Mouse (Mus musculus) adrenal gland, postnatal 14 days (tissue): ENCODE results near the gene Btbd7. TPM values are rescaled to one million over a fixed set of nuclear protein-coding genes. Genes with fewer than 3 reads are reported as not detected.
A peak's percentile ranks its signal among the peaks of the same experiment; 100 is the strongest.

ENCODE experiments used
- DNase-seq: peaks from one replicate; pipeline ENCODE4 v3.0.0; 2021; ENCODE audit warnings: mixed read lengths
- total RNA-seq: library from RNA; stranded (reverse); gene quantifications from 2 replicates; pipeline ENCODE4 v1.2.3, GENCODE M21; 2021

Gene Btbd7
- total RNA-seq, 1 experiment from 2014 or later, result 44.4 TPM

GRCm38 (mm10) chr12:102782841-102783240, 95.4 kb downstream of the Btbd7 start:
- no peak for DNase-seq

DNA sequence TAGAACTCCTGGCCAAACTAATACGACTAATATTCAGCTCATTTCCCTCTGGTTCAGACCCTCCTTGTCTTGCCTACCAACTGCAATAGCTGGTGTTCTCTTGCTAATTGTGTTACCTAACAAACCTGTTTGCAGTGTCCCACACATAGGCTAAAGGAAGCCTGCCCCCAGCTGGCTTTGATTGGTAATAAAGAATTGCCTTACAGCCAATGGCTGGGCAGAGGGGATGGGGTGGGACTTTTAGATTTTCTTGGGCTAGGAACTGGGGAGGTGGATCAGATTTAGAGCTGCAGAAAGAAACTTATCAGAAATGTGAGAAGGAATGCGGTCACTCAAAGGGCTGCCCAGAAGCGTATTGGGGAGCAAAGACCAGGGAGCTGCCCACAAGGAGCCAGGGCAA, 98.8 kb downstream of the Btbd7 start:
- DNase-seq, result peak; percentile 31

DNA sequence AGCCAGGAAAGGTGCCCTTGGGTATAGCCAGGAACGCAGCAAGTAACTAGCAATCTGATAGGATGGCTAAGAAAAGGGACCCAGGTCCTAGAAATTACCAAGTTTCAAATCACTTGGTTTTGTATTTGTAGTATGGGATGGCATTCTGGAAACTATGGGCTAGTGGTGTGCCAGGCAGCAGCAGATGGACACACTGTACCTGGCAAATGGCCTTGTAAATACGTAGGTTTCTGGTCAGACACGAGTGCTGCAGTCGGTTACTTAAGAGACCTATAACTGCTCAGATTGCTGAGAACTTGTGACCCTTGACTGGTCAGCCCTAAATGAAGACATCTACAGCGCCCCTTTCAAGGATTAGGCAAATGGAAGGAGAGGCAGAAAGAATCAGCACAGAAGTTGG, 100.1 kb downstream of the Btbd7 start:
- DNase-seq, result no peak

GRCm38 (mm10) chr12:102776035-102776434, 102.2 kb downstream of the Btbd7 start:
- no peak for DNase-seq

DNA sequence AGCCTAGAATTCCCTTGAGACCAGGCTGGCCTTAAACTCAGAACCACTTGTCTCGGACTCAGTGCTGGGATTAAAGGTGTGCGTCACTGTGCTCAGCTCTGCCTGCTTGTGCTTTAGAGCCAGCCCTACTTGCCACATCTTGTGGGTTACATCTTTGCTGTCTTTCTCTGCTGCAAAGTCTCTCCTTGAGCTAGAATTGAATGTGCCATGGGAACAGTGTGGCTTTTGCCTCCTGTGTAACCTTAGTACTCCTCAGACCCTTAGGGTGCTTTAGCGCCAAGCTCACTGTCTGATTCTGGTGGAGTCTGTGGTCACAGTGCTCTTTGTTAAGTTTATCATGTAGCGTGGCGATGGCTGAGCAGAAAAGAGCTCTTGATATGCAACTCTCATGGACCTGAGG, 105.6 kb downstream of the Btbd7 start:
- DNase-seq, result no peak

GRCm38 (mm10) chr12:102771601-102772000, 106.7 kb downstream of the Btbd7 start:
- no peak for DNase-seq

- DNase-seq, result no peak
Measured at GRCm38 (mm10) chr12:102769000-102769399, 109.3 kb downstream of the Btbd7 start.

DNA sequence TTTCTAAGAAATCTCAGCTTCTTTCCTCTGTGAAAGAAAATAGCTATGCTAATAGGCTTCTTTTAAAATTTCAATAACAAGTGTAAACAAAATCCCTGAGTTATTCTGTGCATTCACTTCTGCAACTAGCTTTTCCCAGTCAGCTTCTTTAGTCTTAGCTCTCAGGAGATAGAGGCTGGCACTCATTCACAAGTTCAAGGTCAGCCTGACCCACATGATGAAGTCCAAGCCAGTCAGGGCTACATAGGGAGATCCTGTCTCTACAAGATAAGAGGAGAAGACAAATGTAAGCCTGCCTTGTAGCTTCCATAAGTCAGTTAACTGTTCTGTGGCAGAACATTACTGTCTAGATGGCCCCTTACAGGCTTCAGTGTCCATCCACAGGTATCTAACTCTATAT, 114.6 kb downstream of the Btbd7 start:
- peak; percentile 59 for DNase-seq

DNA sequence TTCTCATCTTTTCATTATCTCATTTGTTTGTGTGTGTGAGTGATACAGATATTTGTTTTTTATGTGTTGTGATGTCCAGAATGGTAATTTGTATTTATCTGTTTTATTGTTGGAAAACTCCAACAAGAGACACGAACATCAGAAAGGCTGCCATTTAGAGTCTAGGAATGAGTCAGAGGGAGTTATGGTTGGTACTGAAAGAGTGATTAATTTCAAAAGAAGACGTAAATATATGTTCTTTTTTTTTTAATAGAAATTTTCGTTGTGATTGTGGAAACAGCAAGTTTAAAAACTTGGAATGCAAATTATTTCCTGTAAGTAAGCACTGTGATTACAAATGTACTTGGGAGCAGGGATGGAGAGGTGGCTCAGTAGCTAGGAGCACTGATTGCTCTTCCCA, 116.6 kb downstream of the Btbd7 start:
- no peak for DNase-seq

GRCm38 (mm10) chr12:102758936-102759335, 119.3 kb downstream of the Btbd7 start:
- DNase-seq, result peak; percentile 51

DNA sequence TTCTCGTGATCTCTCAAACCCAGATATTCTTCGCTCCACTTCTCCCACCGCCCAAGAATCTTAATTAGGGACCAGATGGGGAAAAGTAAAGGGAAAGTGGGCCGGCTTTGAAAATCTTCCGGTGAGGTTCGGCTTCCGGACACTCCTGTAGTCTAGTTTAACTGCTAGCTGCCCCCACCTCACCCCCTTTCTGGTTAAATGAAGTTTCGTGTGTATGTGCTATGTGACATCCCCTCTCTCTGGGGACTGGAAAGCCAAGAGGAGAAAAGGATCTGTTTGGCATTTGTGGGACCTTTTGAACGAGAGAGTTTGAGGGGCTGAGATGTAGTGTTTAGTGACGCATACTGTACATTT, 119.9 kb downstream of the Btbd7 start, which contains the start of gene Gm20604:
Gene Gm20604 (minus strand): TSS at position 270 of the 354 bp plus-strand sequence.
- DNase-seq, result no peak

DNA sequence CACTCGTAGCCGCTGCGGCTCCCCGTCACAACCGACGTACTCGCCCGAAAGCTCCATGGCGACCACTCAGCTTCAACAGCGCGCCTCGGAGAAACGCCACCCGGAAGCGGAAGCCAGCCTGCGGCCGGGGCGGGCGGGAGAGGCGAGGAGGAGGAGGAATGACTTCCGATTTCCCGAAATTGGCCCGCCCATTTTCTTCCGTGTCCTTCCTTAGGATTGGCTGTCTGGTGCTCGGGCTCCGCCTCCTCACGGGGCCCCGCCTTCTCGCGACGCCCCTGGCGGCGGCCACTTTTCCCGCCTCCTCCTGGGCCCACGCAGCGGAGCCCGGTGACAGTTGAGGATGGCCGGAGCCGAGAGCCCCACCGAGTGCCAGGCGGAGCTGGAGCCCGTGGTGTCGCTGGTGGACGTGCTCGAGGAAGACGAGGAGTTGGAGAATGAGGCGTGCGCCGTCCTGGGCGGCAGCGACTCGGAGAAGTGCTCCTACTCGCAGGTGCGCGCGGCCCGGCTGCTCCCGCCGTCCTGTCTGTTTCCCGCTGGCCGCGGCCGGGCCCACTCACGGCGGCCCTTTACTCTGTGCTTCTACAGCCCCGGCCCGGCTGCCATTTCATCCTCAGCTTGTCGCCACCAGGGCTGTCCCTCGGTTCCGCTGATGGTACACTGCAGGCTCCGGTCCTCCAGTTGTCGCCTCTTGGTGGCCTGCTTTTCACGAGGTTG, 120.4 kb downstream of the Btbd7 start, which contains the start of the genes Gm28051, Gon7 and Ubr7:
Gene Gm28051 (minus strand): TSS at position 77 of the 714 bp plus-strand sequence.
Gene Gon7 (minus strand): TSS at position 115 of the 714 bp plus-strand sequence.
Gene Ubr7 (plus strand): TSS at position 279 of the 714 bp plus-strand sequence.
- DNase-seq, result peak; percentile 98

- DNase-seq, result peak; percentile 93
Measured at GRCm38 (mm10) chr12:102757055-102757688, 121.1 kb downstream of the Btbd7 start.

DNA sequence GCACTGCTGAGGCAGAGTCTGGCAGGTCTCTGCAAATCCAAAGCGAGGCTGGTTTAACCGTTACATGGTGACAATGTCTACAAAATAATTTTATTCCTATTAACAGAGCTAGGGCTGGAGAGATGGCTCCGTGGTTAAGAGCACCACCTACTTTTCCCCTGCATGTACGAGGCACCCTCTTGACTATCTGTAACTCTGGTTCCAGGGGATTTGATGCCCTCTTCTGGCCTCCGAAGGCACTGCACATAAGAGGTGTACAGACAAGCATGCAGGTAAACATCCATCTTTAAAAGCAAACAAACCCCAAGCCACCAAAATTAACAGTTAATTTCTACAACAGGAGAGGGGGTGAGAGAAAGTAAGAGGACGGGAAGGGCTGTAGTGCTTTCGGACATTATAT, 122.0 kb downstream of the Btbd7 start:
- DNase-seq, result peak; percentile 56

DNA sequence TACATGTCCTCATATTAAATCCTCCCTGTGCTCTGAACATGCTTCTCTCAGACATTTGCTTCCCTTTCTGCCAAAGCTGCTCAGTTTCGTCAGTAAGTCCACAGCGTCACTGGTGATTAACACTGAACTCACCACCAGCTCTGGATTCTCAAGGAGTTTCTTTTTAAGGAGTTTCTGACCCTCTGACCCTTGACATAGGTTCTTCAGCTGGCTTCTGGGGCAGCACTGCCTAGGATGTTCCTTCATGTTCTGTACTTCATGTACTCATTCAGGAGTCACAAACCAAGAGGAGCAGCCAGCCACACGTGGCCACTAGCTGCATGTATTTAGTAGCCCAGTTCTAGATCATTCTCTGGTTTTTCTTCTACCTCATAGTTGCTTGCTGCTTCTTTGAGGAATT, 130.0 kb downstream of the Btbd7 start:
- DNase-seq, result no peak

DNA sequence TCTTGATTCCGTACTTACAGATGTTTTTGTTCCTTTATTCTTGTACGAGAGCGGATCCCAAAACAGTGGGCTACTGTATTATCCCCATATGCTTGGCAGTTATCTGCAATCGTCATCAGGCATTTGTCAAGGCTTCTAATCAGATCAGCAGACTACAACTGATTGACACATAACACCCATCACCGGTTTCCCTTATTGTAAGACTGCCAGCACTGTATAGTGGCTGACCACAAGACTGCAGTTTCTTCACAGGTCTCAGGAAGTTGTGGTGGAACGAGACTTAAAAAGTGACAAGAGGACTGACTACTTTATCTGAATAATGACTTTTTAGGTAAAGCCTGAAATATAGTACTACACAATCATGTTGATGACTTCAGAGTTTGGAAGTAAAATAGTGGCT, 133.4 kb downstream of the Btbd7 start:
- no peak for DNase-seq

- DNase-seq, result peak; percentile 95
Measured at GRCm38 (mm10) chr12:102743589-102744574, 134.4 kb downstream of the Btbd7 start, which contains the start of the genes Moap1 and Tmem251. Gene Moap1, minus strand, starts transcription at chr12:102743661. Gene Tmem251, plus strand, starts transcription at chr12:102743762.

DNA sequence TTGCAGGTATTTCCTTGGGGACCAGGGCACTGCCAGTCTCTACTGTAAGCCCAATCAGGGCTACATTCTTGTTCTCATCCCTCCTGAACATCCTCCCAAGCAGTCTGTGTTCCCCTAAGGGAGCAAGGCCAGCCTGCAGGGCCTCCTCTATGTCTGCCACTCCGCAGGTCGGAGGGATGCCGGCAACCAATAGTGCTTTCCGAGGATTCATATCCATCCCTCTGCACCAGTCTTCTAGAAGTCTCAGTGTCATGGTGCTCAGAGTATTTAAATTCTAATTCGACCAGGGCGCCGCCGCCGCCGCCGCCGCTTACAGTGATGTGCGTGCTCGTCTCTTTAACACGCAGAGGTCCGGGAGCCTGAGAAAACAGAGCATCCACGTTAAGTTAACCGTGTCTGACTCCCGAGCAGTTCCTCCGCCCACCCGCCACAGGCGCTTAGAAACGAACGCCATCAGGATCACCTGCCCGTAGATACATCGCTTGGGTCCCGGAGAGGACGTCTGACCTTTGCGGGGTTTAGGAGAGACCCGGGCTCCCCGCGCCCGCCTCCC, 135.2 kb downstream of the Btbd7 start:
- no peak for DNase-seq

DNA sequence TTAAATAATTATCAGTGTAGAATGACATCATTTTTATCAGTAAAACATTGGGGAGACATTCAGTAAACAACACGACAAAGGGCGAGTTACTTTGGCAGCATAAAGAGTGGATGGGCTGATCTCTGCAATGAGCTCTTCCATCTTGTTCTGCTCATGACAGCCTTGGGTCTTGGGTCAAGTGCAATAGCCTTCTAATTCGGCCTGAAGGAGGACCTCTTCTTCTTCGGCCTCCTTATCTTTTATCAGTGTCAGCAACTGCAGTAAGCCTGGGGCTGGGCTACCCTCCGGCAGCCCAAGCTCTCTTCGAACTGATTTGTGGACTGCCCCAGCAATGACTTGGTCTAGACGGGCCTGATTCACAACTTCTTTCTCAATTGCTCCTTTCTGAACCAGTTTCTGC, 136.2 kb downstream of the Btbd7 start:
- no peak for DNase-seq

DNA sequence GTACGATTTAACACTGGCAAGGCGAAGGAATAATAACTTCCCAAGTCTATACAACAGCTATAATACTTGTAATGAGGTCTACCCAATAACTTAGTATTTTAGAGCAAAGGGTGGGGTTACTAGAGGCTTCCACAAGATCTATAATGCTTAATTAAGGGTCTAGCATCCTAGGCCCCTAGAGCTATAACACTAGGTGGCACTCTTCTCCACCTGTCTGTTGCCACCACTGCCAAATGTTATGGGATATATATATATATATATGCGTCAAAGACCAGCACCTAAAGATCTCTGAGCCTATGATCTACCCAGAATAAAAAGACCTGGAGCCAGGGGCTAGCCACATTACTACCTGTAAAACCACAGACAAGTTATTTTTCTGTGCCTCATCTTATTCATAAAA, 138.0 kb downstream of the Btbd7 start:
- no peak for DNase-seq

- peak; percentile 39 for DNase-seq
Measured at GRCm38 (mm10) chr12:102739096-102739495, 139.2 kb downstream of the Btbd7 start.

DNA sequence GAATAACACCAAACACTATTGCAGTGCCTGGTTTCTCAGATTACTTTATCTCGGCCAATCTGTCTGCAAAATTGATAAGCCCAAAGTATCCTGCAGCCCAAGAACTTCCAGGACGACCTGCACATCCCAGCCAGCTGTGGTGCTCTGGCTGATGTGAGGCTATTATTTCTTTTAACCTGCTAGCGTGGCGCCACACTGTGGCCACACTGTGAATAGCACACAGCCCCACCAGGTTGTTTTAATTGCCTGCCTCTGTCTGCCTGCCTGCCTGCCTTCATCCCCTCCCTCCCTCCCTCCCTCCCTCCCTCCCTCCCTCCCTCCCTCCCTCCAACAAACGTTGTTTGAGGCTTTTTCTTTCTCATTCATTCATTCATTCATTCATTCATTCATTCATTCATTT, 144.9 kb downstream of the Btbd7 start:
- DNase-seq, result peak; percentile 81
